Mouse (Mus musculus): ENCODE measurements at regions not wholly inside any gene's neighbourhood (a gene's known extent, or its start where the extent isn't known, plus 50 kb on each side); places are given as distances from the start of the nearest gene placed in this dataset.
A peak's percentile ranks its signal among the peaks of the same experiment; 100 is the strongest.

DNA sequence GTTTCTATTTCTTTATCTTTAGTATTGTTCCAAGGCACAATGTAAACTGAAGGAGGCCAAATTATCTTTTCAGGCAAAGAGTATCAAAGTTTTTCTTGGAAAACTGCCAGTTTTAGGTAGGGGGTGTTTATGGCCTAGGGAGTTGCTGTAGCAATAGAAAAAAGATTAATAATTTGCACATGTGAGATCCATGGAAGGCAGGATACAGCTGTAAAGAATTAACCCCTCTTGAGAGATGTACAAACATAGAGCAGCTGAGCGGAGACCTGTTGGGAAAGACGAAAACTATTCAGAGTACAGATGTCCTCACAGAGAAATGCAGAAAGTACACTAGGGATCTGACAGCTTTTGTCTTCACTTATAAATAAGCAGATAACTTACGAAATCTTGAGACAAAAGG lies 176.8 kb downstream of the Fign start:
- no peak for DNase-seq

DNA sequence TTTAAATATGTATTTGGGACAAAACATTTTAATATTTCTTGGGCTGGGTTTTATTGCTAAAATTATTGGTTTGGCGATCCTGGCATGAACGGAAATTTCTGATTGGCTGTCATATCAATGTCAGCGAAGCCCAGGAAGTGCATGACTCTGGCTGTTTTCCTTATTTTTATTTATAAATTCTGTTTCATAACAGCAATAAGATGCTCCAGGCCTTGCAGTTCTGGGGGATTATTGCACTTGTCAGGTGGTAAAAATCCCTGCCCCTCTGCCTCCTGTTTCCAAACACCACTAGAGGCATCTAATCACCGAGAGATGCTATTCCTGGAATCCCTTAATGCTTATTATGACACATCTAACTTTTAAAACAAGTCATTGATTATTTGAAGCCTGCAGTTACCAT lies 177.8 kb downstream of the Fign start:
- DNase-seq: no peak

DNA sequence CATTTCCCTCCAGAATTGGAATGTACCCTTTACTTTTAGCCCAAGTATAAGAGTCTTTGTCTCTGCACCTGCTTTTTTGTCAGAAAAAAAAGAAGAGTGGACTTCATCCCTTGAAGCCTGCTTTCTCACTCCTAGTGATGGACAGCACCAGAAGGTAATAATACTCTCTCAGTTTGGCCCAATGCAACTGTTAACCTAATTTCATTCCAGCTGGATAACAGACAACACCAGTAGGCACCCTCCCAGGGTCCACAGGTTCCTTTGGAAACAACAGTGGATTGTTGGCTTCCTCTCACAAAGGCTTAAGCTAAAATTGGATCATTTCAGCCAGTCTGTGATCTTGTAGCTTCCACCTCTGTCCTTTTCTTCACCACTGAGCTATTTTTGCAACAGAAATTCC lies 197.2 kb downstream of the Fign start:
- no peak for DNase-seq

DNA sequence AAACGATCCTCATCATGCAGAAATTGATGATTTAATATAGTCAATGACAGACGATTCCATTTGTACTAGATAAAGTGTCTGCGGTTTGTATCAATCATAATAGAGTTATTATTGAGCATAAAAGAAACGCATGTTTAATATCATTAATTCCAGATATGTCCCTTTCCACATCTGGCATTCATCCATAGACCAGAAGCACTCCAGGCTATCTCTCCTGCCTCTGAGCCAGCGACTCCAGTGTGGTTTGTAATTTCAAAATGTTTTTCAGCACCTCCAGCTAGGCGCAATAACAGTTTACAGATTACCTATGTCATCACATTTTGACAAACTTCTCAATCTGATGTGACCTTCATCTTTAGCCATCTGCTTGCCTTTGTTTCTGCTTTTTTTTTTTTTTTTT lies 219.4 kb downstream of the Fign start:
- no peak for DNase-seq

DNA sequence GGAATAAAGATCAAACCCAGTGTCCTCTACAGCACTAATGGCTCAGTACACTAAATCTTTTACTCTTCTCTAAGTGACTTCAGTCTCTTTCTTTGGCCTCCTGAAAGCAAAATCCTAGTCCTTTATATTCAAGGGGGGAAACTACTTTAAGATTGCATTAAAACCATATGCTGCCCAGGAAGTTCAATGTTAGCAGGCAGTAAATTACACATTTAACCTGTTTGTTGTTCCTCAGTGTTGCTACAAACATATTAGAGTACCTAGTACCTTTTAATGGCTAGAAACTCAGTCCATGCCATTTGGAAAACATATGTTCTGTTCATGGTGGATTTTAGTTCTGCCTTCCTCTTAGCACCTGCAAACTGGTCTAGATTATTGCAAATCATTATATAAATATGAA lies 220.5 kb downstream of the Fign start:
- no peak for DNase-seq

DNA sequence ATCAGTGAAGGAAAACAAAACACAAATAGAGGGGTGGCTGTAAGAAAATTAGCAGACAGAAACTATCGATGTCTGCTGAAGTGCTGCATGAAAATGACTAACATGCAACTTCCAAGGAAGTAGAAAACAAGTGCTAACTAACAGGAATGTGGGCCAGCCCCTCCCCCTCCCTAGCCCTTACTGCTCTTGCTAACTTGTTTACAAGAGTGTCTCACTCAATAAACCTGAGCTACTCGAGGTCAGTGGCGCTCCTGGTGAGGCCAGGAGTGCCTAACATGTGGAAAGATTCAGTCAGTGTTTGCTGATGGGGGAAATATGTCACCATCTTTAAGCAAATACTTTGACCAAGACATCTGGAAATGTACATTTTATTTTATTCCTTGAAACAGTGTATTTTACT lies 221.5 kb downstream of the Fign start:
- peak; percentile 87 for DNase-seq

DNA sequence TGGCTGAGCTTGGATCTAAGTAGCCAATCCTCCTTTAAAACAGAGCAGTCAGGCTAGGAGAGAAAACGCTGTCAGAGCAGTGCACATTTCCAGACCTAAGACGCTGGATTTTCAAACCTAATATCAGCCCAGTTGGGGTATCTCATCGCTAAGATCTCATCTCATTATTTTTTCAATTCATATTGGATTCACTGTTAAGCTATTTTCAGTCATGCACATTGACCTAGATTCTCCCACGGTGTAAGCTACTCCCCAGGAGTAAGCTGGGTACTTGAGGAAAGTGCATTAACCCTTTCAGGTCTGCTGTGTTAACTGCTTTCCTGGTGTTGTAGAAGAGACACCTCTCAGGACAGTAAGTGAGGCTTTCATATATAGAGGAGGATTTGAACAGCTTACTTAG lies 222.7 kb downstream of the Fign start:
- no peak for DNase-seq

DNA sequence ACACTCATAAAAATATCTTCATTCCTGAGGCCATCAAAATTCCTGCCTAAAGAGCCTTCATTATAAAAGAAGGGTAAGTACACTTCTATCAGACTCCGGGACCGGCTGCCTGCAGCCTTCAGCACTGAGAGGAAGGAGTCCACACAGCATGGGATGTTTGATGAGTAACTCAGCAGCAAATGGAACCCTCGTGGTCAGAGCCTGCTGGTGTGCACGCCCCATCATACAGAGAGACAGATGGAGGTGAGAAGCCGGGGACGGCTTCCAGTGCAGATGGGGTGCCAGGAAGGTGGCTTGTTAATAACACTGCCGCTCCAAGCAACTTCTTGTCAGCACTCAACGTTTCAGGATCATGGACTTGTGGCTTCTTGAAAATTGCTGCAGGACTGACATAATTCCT lies 231.3 kb downstream of the Fign start:
- no peak for DNase-seq

DNA sequence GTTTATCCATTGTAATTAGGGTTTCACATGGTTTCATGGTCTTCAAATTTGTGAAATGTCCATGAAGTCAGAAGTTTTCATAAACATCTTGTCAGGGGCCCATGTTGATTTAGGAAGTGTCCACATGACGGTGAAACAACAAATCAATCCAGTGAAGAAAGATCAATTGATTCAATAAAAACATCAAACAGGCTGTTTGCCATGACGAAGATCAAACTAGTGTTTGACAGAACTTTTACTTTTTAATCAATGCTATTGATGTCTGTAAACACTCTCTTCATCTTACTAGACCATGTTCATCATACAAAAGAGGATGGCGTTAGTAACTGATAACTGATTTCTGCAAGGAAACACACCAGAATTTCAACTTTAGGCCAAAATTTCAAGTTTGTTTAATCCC lies 236.0 kb downstream of the Fign start:
- no peak for DNase-seq

DNA sequence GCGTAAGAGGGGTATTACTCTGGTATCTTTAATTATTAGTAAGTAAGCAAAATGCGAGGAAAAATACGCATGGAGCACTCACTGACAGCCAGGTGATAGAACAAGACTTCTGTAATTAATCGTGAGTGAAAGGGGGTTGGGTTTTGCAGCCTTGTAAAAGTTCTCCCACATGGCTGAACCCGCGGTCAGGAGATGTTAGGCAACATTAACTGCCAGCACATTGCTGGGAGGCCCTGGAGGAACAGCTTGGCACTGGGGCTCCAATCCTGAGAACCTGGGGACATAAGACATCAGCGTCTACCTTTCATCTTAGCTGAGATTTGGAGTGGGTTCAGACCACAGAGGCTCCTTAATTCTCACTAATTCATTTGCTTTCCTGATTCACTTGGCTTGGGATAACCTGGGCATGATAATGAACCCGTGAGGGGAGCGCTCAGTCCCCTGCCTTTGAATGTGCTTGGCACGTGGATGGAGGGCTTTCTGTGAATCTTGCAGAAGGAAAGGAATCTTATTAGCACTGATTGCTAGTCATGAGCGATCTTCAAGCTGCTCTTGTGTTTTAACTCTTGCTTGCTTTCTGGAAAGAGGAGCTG lies 241.3 kb downstream of the Fign start:
- DNase-seq: no peak

DNA sequence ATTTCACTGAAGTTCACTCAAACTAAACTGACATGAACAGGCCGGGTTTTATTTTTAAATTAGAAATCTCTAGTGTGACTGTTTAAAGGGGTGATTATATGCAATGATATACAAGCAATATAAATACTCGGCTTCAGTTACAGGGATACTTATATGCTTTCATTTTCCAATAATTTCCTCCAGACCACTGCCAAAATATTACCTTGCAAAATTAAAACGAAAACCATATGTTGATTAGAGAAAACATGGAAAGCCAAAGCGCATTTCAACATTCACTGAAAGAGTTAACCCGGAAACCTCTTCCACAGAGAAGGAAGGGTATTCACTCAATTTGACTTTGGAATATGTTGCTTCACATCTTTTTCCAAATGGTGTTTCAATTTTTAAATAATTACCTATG lies 242.4 kb downstream of the Fign start:
- DNase-seq: no peak

DNA sequence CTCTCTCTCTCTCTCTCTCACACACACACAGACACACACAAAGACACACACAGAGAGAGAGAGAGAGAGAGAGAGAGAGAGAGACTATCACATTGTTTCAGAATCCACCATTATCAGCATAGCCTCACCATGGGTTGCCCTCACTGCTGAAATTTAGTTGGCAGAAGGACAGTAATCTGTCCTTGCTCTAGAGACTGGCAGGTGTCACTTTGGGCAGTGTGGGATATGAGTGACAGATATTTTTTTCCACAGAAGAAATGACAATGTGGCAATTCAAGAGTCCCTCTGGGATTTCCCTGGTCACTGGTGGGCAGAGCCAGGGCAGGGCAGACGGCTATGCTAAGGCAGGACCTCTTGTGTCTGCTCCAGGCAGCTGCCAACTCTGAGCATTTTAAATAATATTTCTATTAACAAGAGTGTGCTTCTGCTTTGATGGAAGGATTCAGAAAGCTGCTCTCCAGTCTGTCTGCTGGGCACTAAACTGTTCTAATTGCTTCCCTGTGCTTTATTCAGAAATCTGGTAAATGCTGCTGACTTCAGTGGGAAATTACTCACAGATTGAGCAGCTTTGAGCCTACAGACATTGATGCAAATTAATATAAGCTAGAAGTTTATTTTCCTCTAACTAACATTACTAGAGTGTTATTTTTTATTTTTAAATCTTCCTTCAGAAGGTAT lies 243.5 kb downstream of the Fign start:
- DNase-seq: no peak

DNA sequence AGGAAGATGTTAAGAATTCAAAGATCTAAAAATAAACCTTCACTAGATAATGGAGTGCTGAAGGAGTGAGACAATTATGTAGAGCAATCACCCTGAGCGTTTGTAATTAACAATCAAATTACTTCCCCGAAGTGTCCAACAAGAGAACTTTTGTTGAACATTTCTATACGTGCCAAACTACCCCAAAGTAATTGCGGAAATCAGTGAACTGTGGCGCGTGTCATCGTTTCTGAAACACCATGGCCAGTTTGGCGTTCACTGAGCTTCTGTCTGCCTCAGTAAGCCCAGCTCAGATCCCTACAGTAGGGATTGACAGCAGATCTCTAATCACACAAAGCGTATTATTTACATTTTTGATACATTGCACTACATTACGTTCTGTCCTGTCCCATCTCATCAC lies 244.6 kb downstream of the Fign start:
- DNase-seq: no peak

DNA sequence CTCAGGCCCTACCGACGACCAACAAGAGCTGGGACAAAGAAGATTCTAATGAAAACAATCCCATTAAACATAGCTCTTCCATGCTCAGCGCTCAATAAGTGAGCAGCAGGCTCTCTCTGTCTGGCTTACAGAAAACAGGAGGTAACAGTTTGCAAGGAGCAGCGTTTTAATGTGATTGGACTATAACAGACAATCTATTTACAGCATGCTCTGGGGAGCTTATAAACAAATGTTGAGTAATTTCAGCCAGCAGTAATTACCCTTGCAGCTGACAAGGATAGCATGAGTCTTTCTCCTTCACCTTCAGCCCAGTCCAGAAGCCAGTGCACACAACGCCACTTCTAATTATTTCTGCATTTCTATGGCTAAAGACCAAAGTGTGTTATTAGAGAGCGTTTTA lies 245.6 kb downstream of the Fign start:
- no peak for DNase-seq

DNA sequence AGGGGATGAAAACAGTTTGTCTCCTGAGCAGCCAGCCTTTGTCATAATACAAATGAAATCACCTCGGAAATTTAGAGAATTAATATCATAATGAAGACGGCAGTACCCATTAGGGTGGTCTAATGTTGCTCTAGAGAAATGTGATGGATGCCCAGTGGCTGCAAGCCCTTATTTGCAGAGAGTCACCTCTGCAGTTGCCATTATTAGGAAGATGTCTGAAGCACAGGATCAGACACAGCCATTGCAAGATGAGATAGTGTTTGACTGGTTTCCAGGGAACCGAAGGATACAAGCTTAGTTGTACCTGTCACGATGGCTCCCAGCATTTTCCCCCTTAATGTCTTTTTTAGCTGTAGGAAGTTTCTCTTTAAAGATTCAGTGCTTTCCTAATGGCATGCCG lies 247.8 kb downstream of the Fign start:
- no peak for DNase-seq

DNA sequence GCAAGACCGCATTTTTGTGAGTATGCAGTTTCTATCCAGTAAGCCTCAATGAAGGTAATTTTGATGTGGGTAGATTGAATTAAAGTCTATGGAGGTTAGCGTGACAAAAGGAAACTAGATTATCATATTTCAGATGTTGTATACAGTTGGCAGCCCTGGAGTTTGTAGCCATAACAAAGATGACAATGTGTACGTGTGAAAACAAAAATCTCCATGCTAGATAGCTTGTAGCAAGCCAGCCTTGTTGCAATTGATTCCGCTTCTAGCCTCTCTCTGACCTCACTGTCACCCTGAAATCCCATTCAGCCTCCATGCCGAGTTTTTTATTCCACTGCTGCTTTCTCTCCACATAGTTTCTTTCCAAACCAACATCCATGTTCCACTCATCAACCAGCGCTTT lies 248.4 kb downstream of the Fign start:
- DNase-seq: no peak

DNA sequence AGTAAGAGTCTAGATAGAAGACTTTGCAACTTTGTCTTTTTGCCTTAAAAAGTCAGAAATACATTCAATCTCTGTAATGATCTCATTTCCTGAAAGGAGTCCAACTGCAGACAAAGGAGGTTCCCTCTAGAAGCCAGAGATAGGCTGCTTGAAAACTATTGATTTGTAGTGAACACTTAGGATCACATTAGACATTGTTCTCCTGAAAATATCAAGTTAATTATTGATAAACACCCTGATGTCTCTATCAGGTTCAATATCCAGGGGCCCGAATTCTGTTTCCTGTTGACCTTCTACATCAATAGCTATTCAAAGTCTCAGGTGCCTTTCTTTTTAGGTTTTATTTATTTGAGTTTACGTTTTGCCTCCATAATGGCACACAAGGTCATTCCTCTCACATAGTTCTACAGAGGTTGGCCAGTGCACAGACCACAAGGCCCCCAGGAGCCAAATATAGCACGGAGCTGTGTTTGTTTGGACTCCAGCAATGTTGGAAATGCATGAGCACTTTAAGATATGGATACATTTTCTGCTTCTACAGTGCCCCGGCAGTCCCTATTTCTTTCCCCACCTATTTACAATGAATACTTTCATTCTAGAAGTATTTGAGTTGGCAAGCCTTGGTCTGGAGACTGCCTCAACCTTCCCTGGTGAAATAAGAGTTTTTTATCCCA lies 265.7 kb downstream of the Fign start:
- no peak for DNase-seq

DNA sequence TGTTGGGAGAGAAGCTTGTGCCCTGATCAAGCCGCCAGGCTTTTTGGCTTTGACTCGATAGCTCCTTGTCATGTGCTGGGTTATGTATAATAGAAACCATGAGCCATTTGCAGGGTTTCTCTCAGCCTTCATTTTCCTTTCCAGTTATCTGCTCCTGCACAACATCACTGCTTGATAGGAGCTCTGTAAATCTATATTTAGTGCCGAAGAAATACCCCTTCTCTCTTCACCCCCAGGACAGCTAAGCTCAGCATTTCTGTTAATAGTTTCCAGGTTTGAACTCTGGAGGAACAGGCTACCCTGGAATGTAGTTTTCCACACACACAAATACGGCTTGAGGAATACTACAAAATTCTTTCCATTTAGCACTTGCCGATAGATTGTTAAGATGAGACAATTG lies 267.4 kb downstream of the Fign start:
- no peak for DNase-seq

DNA sequence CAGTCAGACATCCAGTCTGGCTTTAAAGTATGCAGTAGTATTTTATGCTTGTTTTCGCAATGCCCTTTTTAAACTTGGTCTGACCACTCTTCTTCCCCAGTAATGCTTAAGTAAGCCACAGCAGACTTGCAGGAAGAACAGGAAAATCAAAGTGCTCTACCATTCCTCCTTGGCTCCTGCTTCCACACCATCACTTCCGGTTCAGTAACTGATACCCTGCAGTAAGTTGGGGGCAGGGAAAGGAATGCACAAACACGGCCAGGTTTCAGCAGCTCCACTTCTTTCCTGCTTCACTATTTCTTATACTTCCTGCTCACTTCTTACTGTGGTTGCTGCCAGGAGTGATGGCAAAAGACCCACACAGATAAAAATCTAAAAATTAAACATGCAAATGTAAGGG lies 269.2 kb downstream of the Fign start:
- no peak for DNase-seq

DNA sequence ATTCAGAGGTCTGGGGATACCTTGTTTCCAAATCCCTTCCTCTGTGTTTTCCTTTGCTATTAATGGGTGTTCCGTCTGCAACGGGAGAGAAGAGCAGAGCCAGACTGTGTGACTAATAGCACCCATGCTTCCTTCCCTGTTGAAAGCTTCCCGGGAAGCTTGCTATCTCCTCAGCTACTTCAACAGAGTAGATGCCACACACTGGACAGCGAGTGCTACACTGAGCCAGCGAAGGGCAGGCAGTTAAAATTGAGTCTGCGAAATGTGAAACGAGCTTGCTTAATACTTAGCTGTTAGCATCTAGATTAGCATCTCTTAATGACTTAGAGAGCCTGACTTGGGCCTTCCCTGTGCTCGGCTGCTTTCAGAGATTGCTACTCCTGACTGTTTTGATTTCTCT lies 278.4 kb downstream of the Fign start:
- no peak for DNase-seq

Measured in kidney, adult 9 months (tissue).